Mouse (Mus musculus): ENCODE data around the gene Iqgap3. TPM values are rescaled to one million over a fixed set of nuclear protein-coding genes. Genes with fewer than 3 reads are reported as not detected.
A peak's percentile ranks its signal among the peaks of the same experiment; 100 is the strongest.

Iqgap3 gene
- polyA plus RNA-seq, 1 experiment from 2014 or later, result 55.8 TPM

DNA sequence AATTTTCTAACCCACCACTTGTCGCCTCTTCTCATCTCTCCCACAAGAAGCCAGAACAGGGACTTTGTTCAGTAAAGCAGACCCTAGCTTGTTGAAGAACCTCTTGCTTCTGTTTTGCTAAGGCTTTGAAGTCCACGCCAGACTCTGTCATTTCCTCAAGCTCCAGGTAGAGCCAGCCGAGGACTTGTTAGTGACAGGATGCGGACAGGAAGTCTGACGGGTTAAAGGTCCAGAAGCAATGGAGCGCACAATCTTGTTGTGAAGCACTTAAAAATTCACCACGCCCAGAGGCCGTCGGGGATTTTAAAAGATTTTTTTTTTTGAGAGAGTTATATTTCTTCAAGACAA lies 59.6 kb downstream of the Iqgap3 start:
- CTCF ChIA-PET, result interaction anchor here (0.8 to 6.0 kb wide), 12 partner anchors 9 to 155 kb away, joined by 3 to 34 read pairs (median 4); no protein-coding TSS in a partner anchor
- no peak for DNase-seq (ENCODE audit: low read depth, low spot score)
- POLR2A ChIA-PET, result interaction anchor here (0.6 to 1.9 kb wide), 4 partner anchors 9 to 50 kb away, joined by 4 to 6 read pairs (median 6); no protein-coding TSS in a partner anchor
- H3K27me3 ChIP-seq, result no peaks in the 10 kb centered on the region
- ATAC-seq, result no peak
- in situ Hi-C loops (cut with MboI; ENCODE audit: low pct_unique_long_range_greater_than_20kb), result no loop called here
- no peak for TF ChIP-seq CTCF (IDR thresholded peaks at IDR 0.05)

DNA sequence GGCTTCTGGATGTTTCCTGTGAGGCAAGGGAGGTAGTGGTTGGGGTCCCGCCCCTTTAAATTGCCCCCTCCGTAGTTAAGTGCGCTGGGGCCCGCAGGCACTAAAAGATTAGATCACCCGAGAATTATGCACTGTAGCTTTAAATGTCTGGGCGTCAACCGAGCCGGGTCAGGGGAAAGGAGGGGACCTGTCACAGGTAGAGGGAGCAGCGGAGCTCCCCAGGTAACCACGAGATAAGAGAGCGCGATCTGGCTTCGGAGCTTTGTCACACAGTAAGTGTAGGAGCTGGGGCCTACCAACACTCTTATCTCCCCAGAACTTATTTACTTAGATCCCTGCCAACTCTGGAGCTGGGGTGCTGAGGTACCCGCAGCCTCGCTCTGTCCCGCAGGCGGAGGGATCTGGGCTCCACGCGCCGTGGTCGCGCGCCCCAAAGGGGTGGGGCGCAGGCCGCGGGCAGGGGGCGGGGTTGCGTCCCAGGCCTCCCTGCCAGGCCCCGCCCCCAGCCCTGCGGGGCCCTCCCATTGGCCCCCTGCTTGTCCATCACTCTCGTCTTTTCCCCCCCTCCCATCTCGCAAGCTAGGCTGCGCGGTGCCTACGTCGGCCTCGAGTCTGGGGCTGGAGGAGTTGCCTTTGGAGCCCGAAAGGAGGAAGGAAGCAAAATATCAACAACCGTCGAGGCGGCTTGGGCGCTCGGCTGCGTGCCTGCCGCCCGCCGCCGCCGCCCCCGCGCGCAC lies 60.2 kb downstream of the Iqgap3 start, which contains the start of gene Mef2d:
Gene Mef2d (plus strand): TSS at position 586 of the 737 bp plus-strand sequence.
- POLR2A ChIA-PET, result interaction anchor here (0.6 to 3.0 kb wide), 7 partner anchors 8 to 49 kb away, joined by 4 to 20 read pairs (median 6); no protein-coding TSS in a partner anchor
- no peak for TF ChIP-seq CTCF (IDR thresholded peaks at IDR 0.05)
- DNase-seq (ENCODE audit: low read depth, low spot score), result peak; percentile 97
- in situ Hi-C loops (cut with MboI; ENCODE audit: low pct_unique_long_range_greater_than_20kb), result no loop called here
- peak; percentile 49 for ATAC-seq
- CTCF ChIA-PET, result interaction anchor here (0.8 to 6.0 kb wide), 13 partner anchors 8 to 155 kb away, joined by 3 to 34 read pairs (median 4); no protein-coding TSS in a partner anchor
- H3K27me3 ChIP-seq, result no peaks in the 10 kb centered on the region

DNA sequence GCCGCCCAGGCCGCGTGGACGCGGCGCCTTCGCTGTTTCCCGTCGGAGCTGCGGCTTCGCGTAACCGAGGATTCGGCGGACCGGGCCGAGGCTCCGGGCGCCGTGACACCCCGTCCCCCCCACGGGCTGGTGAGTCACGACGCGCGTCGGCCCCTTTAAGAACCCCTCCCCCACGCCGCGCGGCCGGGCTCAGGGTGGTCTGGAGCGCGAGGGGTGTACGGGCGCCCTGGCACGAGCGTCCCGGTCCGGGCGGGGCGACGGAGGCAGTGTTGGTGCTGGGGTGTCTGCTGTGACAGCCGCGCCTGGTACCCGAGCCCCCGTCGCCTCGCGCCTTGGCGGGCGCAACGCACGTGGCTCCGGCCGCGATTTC lies 60.8 kb downstream of the Iqgap3 start:
- in situ Hi-C loops (cut with MboI; ENCODE audit: low pct_unique_long_range_greater_than_20kb), result no loop called here
- POLR2A ChIA-PET, result interaction anchor here (1.2 to 3.0 kb wide), 6 partner anchors 10 to 61 kb away, joined by 3 to 20 read pairs (median 5); partner anchors contain the start of gene Iqgap3
- TF ChIP-seq CTCF (IDR thresholded peaks at IDR 0.05), result no peak
- DNase-seq (ENCODE audit: low read depth, low spot score) (no peak), ATAC-seq (peak; percentile 5)
- CTCF ChIA-PET, result interaction anchor here (0.8 to 6.0 kb wide), 6 partner anchors 8 to 55 kb away, joined by 3 to 34 read pairs (median 4); no protein-coding TSS in a partner anchor
- no peaks in the 10 kb centered on the region for H3K27me3 ChIP-seq

DNA sequence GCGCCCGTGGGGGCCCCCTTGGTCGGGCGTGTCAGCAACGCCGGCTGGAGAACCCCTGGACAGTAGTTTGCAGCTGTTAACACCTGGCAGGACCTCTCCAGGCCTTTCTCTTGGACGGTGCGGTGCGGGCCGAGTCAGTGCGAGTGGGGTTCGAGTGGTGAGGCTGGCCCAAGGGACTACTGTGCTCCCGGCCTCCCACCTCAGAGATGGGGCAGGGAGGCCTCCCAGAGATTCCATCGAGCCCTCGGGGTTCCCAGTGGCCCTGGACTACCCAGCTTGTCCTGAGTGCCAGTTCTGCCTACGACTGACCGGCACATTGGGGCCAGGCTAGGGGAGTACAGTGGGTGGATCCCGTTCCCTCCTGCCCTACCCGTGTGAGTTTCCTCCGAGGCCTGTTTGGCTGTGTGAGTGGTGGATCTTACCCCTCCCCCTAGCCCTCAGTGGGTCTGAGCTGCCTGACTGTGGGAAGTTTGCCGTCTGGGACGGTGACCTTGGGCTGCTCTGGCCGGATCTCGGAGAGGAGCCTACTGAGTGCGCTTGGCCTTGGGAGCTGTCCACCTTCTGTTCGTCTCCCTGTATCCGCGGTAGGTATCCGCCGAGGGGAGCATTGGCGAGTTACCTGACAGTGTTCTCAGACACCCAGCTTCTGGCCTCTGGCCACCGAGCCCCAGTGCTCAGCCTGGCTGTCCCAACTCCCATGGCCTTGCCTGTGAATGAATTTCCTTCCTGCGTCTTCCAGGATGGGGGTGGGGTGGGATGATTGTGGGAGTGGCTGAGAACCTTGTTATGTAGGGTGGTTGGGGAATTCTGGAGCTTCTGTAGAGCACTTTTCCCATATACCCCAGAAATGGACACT lies 61.4 kb downstream of the Iqgap3 start:
- ATAC-seq (no peak), DNase-seq (ENCODE audit: low read depth, low spot score) (no peak)
- CTCF ChIA-PET, result interaction anchor here (0.9 to 1.6 kb wide), 8 partner anchors 9 to 55 kb away, joined by 3 to 5 read pairs (median 3); no protein-coding TSS in a partner anchor
- no peaks in the 10 kb centered on the region for H3K27me3 ChIP-seq
- TF ChIP-seq CTCF (IDR thresholded peaks at IDR 0.05), result no peak
- in situ Hi-C loops (cut with MboI; ENCODE audit: low pct_unique_long_range_greater_than_20kb), result no loop called here
- POLR2A ChIA-PET, result interaction anchor here (1.2 to 3.0 kb wide), 7 partner anchors 9 to 61 kb away, joined by 3 to 20 read pairs (median 4); partner anchors contain the start of gene Iqgap3

DNA sequence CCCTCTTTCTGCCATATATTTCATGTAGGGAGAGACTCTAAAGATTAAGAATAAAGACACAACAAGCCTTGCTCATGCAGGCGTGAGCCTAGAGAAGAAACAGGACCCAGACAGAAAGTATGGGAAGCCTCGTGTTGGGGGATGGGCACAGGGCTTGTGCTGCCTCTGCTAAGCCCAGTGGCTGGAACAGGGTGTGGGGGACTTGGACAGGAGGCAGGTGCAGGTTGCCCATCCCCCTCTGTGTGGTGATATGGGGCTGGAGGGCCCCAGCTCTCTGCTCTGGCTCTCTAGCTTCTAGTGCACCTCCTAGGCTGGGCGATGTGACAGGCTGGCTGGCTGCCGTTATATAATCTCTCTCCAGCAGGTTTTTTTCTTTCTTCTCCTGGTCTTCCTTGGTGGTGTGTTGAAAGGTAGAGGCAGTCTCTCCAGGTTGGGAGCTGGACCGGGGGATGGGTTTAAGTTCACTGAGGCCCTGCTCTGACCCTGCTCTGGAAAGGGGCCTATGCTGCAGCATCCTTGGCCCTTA lies 62.3 kb downstream of the Iqgap3 start:
- in situ Hi-C loops (cut with MboI; ENCODE audit: low pct_unique_long_range_greater_than_20kb), result no loop called here
- CTCF ChIA-PET, result interaction anchor here (0.9 to 1.6 kb wide), 9 partner anchors 8 to 56 kb away, joined by 3 to 5 read pairs (median 3); no protein-coding TSS in a partner anchor

DNA sequence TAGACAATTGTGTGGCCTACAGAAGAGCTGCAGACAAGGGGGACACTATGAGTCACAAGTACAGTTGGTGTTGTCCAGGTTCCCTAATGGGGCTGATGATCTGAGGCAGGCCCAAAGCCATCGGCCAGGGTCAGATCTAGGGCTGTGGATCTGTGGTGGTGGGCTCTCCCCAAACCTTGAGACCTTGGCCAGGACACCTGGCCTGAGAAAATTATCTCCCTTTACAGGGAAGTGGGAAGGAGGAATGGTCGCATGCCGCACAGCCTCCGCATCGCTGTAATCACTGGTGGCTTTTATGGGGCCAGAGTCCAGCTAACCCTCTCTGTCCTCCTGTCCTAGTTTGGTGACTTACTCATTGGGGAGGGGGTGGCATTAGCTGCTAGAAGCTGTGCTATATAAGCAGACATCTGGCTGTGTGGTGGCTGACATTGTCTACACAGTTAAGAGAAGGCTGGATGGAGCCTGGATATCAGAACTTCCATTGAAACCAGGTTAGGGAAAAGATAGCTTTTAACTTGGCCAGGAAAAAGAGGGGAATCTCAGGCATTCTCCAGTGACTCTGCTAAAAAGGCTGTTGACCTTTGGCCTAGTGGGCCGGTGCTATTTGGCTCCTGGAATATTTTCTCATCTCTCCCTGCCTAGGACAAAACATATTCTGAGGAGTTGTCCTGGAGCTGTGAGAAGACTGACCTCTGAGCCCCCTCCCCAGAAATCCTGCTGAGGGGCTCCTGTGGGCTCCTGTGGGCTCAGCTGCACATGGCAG lies 63.1 kb downstream of the Iqgap3 start:
- ChIA-PET POLR2A (interaction anchor here (1.2 to 3.0 kb wide), 5 partner anchors 10 to 50 kb away, joined by 3 to 20 read pairs (median 4); no protein-coding TSS in a partner anchor), CTCF (interaction anchor here (1.0 to 1.6 kb wide), 3 partner anchors 9 to 29 kb away, joined by 3 to 5 read pairs (median 3); no protein-coding TSS in a partner anchor)
- no peaks in the 10 kb centered on the region for H3K27me3 ChIP-seq
- in situ Hi-C loops (cut with MboI; ENCODE audit: low pct_unique_long_range_greater_than_20kb), result no loop called here
- ATAC-seq, result no peak
- DNase-seq (ENCODE audit: low read depth, low spot score), result no peak
- no peak for TF ChIP-seq CTCF (IDR thresholded peaks at IDR 0.05)

More for the DNA sequence above, 62.3 kb downstream of the Iqgap3 start:
- H3K27me3 ChIP-seq, result no peaks in the 10 kb centered on the region
- DNase-seq (ENCODE audit: low read depth, low spot score), result no peak
- no peak for TF ChIP-seq CTCF (IDR thresholded peaks at IDR 0.05)
- no peak for ATAC-seq
- POLR2A ChIA-PET, result interaction anchor here (1.2 to 3.0 kb wide), 7 partner anchors 11 to 62 kb away, joined by 3 to 20 read pairs (median 4); partner anchors contain the start of gene Iqgap3

DNA sequence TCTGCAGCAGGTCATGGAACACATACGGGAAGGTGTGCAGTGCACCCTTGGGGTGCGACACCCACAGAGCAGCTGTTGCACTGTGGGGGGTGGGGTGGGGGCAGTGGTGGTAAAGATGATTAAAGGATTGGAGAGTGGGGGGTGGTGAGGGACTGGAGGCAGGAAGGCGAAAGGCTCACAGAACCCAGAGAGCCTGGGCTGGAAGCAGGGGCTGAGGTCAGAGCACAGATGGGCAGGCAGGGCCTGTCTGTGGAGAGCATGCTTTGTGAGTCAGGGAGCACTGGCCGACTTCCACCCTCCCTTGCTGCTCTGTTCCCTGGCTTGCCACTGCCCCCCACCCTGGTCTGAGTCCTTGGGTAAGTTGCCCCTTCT lies 63.6 kb downstream of the Iqgap3 start:
- CTCF ChIA-PET, result interaction anchor here (1.0 kb wide), 1 partner anchor 28 kb away, joined by 3 read pairs; no protein-coding TSS in a partner anchor
- TF ChIP-seq CTCF (IDR thresholded peaks at IDR 0.05), result no peak
- no peaks in the 10 kb centered on the region for H3K27me3 ChIP-seq
- ATAC-seq (no peak), DNase-seq (ENCODE audit: low read depth, low spot score) (no peak)
- in situ Hi-C loops (cut with MboI; ENCODE audit: low pct_unique_long_range_greater_than_20kb), result no loop called here
- POLR2A ChIA-PET, result interaction anchor here (1.3 to 1.5 kb wide), 2 partner anchors 12 to 51 kb away, joined by 3 to 4 read pairs; no protein-coding TSS in a partner anchor

DNA sequence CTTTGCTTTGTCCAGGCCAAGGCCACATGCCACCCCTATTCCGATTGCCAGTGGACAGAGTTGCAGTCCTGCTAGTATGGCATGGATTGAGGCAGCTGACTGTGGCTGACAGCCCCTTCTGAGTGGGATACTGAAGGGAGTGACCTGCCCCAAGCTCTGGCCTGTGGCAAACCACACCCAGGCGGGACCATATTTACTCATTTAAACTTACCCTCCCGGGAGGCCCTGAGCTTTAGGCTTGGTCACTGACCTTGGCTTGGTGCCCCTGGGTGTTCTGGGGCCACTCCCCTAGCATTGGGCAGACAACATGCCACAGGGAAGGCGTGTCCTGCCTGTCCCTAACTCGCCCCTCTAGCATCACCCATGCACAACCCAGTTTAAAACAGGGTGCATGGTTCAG lies 64.2 kb downstream of the Iqgap3 start:
- no peak for TF ChIP-seq CTCF (IDR thresholded peaks at IDR 0.05)

More for the DNA sequence above, 64.2 kb downstream of the Iqgap3 start:
- POLR2A ChIA-PET, result interaction anchor here (1.3 kb wide), 1 partner anchor 12 kb away, joined by 3 read pairs; no protein-coding TSS in a partner anchor
- in situ Hi-C loops (cut with MboI; ENCODE audit: low pct_unique_long_range_greater_than_20kb), result no loop called here
- CTCF ChIA-PET, result no interaction called here
- no peak for ATAC-seq
- H3K27me3 ChIP-seq, result no peaks in the 10 kb centered on the region
- no peak for DNase-seq (ENCODE audit: low read depth, low spot score)

Measured in Patski (cell line).